Mouse (Mus musculus): ENCODE measurements around the gene Nrxn2. TPM values are rescaled to one million over a fixed set of nuclear protein-coding genes. Genes with fewer than 3 reads are reported as not detected.

Nrxn2 gene
- polyA plus RNA-seq, 1 experiment from 2014 or later = 66.5 TPM

DNA sequence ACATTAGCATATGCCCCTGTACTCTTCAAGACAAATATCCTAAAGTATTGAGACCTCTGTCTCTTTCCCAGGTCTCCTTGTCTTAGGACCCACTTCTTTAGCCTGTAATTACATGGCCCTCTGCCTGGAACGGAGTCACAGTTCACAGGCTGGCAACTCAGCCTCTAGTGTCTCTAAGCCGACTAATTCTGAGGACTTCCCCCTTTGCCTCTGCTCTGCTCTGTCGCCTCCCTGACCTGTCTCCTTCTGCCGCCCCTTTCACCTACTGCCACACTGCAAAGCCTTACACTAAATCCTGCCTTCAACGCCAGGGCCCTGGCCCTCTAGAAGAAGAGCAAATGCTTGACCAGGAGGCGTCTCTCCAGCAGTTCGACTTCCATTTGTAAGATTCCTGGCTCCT lies 125.0 kb downstream of the Nrxn2 start:
- ATAC-seq (ENCODE audit: low read depth) = no peak
- Histone ChIP-seq H3K9me3 (ENCODE audit: control insufficient read depth, low read length) (no peaks in the 10 kb centered on the region), H3K9ac (replicated peaks; ENCODE audit: low read depth, low read length) (no peak overlapping the region), H3K4me3 (ENCODE audit: low read depth, low read length) (no peak overlapping the region), H3K27me3 (ENCODE audit: control insufficient read depth, insufficient read depth, low read length) (no peaks in the 10 kb centered on the region), H3K36me3 (ENCODE audit: control insufficient read depth, insufficient read depth, low read length) (no peaks in the 10 kb centered on the region), H3K4me2 (ENCODE audit: low read depth, low read length) (no peak overlapping the region), H3K27ac (ENCODE audit: low read depth, low read length) (no peak overlapping the region), H3K4me1 (ENCODE audit: control insufficient read depth, insufficient read depth, low read length) (no peaks in the 10 kb centered on the region)
- 58% methylated on average over 7 of the region's 7 CpGs for WGBS

DNA sequence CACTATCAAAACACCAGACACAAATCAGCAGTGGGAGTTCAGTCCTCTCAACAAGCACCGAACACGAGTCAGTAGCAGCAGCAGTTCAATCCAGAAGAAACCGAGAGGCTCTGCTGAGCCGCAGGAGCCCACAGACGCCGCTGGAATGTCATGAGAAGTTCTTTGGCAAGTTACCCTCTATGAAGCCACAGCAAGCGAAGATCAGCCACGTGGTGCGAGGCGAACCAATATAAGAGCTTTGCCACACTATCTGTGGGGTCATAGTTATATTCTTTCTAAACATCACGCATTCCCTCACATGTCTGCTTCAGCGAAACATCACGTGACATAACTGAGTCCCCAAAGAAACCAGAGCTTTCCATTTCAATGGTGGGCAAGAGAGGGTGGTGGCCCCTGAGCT lies 126.2 kb downstream of the Nrxn2 start:
- Histone ChIP-seq H3K4me3 (ENCODE audit: low read depth, low read length) (no peak overlapping the region), H3K9ac (replicated peaks; ENCODE audit: low read depth, low read length) (no peak overlapping the region), H3K4me1 (ENCODE audit: control insufficient read depth, insufficient read depth, low read length) (no peaks in the 10 kb centered on the region), H3K4me2 (ENCODE audit: low read depth, low read length) (no peak overlapping the region), H3K9me3 (ENCODE audit: control insufficient read depth, low read length) (no peaks in the 10 kb centered on the region), H3K27ac (ENCODE audit: low read depth, low read length) (no peak overlapping the region), H3K36me3 (ENCODE audit: control insufficient read depth, insufficient read depth, low read length) (no peaks in the 10 kb centered on the region), H3K27me3 (ENCODE audit: control insufficient read depth, insufficient read depth, low read length) (no peaks in the 10 kb centered on the region)
- WGBS = 88% methylated on average over 13 of the region's 13 CpGs
- no peak for ATAC-seq (ENCODE audit: low read depth)

DNA sequence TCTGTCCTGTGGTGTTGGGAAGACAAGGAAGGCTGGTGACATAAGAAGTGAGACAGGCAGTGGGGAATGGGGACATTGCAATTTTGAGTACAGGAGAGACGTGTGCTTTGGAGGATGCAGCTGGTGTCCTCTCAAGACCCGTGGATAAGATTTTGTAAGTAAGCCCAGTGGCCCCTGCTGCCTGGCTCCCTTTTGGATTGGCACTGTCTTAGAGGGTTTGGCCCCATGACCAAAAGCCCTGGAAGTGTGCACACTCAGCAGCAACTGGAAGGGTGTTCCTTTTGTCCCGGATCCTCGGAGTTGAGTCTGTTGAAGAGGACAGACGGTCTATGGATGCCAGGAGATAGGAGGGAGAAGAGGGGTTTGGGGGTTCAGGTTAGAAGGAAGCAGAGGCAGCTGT lies 127.0 kb downstream of the Nrxn2 start:
- ATAC-seq (ENCODE audit: low read depth) = no peak
- Histone ChIP-seq H3K4me1 (ENCODE audit: control insufficient read depth, insufficient read depth, low read length) (no peaks in the 10 kb centered on the region), H3K9ac (replicated peaks; ENCODE audit: low read depth, low read length) (no peak overlapping the region), H3K4me2 (ENCODE audit: low read depth, low read length) (no peak overlapping the region), H3K36me3 (ENCODE audit: control insufficient read depth, insufficient read depth, low read length) (no peaks in the 10 kb centered on the region), H3K4me3 (ENCODE audit: low read depth, low read length) (no peak overlapping the region), H3K27me3 (ENCODE audit: control insufficient read depth, insufficient read depth, low read length) (no peaks in the 10 kb centered on the region), H3K9me3 (ENCODE audit: control insufficient read depth, low read length) (no peaks in the 10 kb centered on the region), H3K27ac (ENCODE audit: low read depth, low read length) (no peak overlapping the region)
- 94% methylated on average over 5 of the region's 5 CpGs for WGBS

DNA sequence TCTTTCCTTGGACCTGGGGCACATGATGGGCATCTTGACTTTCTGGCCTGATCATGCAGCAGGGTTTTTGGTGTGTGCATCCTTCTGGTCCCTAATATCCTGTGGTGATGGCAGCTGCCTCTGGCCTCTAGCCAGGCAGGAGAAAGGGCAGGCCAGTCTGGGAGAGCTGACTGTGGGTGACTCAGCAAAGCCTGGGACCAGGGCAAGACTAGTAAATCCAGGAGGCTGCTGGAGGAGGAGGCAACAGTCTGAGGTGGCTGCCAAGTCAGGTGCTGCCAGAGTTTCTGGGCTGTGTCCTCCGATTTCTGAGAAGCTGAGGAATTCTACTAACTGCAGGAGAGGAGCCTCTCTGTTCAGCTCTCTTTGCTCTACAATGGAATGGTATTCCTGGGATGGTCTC lies 127.6 kb downstream of the Nrxn2 start:
- H3K27ac ChIP-seq (ENCODE audit: low read depth, low read length) = no peak overlapping the region
- H3K27me3 ChIP-seq (ENCODE audit: control insufficient read depth, insufficient read depth, low read length) = no peaks in the 10 kb centered on the region
- H3K4me3 ChIP-seq (ENCODE audit: low read depth, low read length) = no peak overlapping the region
- H3K4me1 ChIP-seq (ENCODE audit: control insufficient read depth, insufficient read depth, low read length) = no peaks in the 10 kb centered on the region
- H3K9ac ChIP-seq (replicated peaks; ENCODE audit: low read depth, low read length) = no peak overlapping the region
- no peak for ATAC-seq (ENCODE audit: low read depth)
- H3K36me3 ChIP-seq (ENCODE audit: control insufficient read depth, insufficient read depth, low read length) = no peaks in the 10 kb centered on the region
- H3K9me3 ChIP-seq (ENCODE audit: control insufficient read depth, low read length) = no peaks in the 10 kb centered on the region
- H3K4me2 ChIP-seq (ENCODE audit: low read depth, low read length) = no peak overlapping the region
- 74% methylated on average over 1 of the region's 1 CpGs for WGBS

DNA sequence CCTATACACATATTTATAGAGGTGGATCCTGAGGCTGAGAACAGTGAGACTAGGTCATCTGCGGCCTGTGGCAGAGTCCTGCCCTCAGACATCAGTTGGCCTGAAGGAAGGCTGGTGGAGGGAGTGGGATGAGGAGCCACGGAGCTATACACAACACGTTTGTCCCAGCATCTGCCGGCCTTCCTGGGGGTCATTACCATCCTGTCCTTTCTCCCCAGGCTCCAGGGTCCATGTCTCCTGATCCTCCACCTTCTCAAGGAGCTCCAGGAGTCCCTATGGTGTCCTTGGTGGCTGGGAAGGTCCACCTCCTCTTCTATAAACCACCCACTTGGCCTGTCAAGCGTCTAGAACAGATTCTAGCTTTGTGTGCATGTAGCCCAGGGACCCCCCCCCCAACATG lies 129.3 kb downstream of the Nrxn2 start:
- H3K9me3 ChIP-seq (ENCODE audit: control insufficient read depth, low read length) = no peaks in the 10 kb centered on the region
- H3K4me3 ChIP-seq (ENCODE audit: low read depth, low read length) = no peak overlapping the region
- no peak overlapping the region for H3K27ac ChIP-seq (ENCODE audit: low read depth, low read length)
- 82% methylated on average over 5 of the region's 5 CpGs for WGBS
- no peaks in the 10 kb centered on the region for H3K27me3 ChIP-seq (ENCODE audit: control insufficient read depth, insufficient read depth, low read length)
- H3K4me2 ChIP-seq (ENCODE audit: low read depth, low read length) = no peak overlapping the region
- no peak for ATAC-seq (ENCODE audit: low read depth)
- H3K4me1 ChIP-seq (ENCODE audit: control insufficient read depth, insufficient read depth, low read length) = no peaks in the 10 kb centered on the region
- H3K9ac ChIP-seq (replicated peaks; ENCODE audit: low read depth, low read length) = no peak overlapping the region
- no peaks in the 10 kb centered on the region for H3K36me3 ChIP-seq (ENCODE audit: control insufficient read depth, insufficient read depth, low read length)

DNA sequence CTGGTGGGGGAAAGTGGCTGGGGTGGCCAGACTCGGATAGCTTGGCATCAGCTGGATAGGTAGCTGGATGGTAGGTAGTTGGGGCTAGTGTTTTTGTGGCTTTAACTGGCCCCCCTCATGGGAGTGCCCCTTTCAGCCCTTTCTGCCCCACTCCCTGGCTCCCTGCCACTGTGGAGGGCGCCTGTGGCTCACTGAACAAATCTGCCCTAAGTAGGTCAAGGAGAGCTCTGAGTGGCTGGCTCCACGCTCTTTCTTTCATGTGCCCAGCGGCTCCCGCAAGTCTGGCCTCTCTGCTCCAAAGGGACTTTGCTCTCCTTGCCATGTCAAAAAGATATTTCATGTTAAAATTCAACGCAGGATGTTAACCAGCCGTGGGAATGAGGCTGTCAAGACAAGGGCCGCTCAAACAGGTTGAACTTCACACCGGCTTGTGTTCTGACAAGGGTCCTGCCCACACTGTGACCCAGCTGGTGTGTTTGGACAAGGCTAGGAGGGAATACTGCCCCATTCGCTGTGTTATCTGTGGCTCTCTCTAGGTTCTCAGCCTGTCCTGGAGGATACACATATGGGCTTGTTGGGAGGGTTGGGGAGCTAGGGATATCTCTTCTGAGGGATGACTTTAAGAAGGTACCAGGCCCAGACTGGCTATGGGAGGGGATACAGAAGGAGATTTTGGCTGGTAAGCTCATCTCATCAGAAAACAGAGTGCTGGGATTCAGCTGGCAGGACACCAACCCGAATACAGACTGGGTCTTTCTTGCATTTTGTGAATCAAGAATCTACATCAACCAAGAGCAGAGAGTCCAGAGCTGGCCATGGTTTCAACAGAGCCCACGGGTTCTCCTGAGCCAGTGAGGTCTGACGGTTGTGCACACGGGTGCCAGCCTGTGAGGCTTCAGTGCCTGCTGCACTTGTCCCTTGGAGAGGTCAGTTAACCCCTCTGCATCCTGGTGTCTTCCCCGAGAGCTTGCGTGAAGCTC lies 130.2 kb downstream of the Nrxn2 start:
- H3K36me3 ChIP-seq (ENCODE audit: control insufficient read depth, insufficient read depth, low read length) = no peaks in the 10 kb centered on the region
- H3K27ac ChIP-seq (ENCODE audit: low read depth, low read length) = no peak overlapping the region

DNA sequence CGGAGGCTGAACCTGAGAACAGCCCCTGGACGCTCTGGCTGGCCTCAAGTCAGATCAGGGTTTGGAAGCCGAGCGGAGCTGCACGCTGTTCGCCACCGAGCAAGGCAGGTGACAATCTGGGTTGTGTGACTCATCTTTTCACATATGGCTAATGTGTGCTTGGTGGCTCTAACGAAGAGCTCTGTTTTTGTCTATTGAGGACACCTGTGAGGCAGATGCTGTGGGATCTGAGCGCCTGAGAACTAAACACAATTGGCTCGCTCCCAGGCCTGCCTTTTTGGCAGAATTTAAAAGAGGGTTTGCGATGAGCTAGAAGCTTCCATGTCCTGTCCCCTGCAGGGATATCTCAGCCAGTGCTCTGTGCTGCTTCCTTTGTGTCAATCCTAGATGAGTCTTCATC lies 131.0 kb downstream of the Nrxn2 start:
- no peak overlapping the region for H3K27ac ChIP-seq (ENCODE audit: low read depth, low read length)

More for the DNA sequence above, 130.2 kb downstream of the Nrxn2 start:
- Histone ChIP-seq H3K4me2 (ENCODE audit: low read depth, low read length) (no peak overlapping the region), H3K4me3 (ENCODE audit: low read depth, low read length) (no peak overlapping the region), H3K9me3 (ENCODE audit: control insufficient read depth, low read length) (no peaks in the 10 kb centered on the region), H3K9ac (replicated peaks; ENCODE audit: low read depth, low read length) (no peak overlapping the region), H3K4me1 (ENCODE audit: control insufficient read depth, insufficient read depth, low read length) (no peaks in the 10 kb centered on the region), H3K27me3 (ENCODE audit: control insufficient read depth, insufficient read depth, low read length) (no peaks in the 10 kb centered on the region)
- no peak for ATAC-seq (ENCODE audit: low read depth)
- 78% methylated on average over 16 of the region's 16 CpGs for WGBS

DNA sequence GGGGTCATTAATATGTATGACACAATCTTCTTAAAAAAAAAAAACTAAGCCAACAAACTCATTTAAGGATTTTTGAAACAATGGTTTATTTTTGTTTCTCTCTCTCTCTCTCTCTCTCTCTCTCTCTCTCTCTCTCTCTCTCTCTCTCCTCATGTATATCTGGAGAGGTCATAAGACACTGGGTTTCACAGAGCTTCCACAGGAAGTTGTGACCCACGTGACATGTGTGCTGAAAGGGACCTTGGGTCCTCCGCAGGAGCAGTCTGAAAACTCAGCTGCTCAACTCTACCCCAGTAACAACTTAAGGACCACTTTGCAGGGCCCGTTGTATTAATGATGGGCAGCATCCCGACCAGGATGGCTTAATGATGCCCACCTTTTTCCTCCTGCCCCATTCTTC lies 132.7 kb downstream of the Nrxn2 start:
- Histone ChIP-seq H3K9me3 (ENCODE audit: control insufficient read depth, low read length) (no peaks in the 10 kb centered on the region), H3K4me1 (ENCODE audit: control insufficient read depth, insufficient read depth, low read length) (no peaks in the 10 kb centered on the region), H3K27ac (ENCODE audit: low read depth, low read length) (no peak overlapping the region), H3K4me2 (ENCODE audit: low read depth, low read length) (no peak overlapping the region), H3K4me3 (ENCODE audit: low read depth, low read length) (no peak overlapping the region), H3K9ac (replicated peaks; ENCODE audit: low read depth, low read length) (no peak overlapping the region), H3K27me3 (ENCODE audit: control insufficient read depth, insufficient read depth, low read length) (no peaks in the 10 kb centered on the region), H3K36me3 (ENCODE audit: control insufficient read depth, insufficient read depth, low read length) (no peaks in the 10 kb centered on the region)
- WGBS = 69% methylated on average over 4 of the region's 4 CpGs
- no peak for ATAC-seq (ENCODE audit: low read depth)

More for the DNA sequence above, 131.0 kb downstream of the Nrxn2 start:
- Histone ChIP-seq H3K4me1 (ENCODE audit: control insufficient read depth, insufficient read depth, low read length) (no peaks in the 10 kb centered on the region), H3K4me3 (ENCODE audit: low read depth, low read length) (no peak overlapping the region), H3K27me3 (ENCODE audit: control insufficient read depth, insufficient read depth, low read length) (no peaks in the 10 kb centered on the region), H3K9me3 (ENCODE audit: control insufficient read depth, low read length) (no peaks in the 10 kb centered on the region), H3K9ac (replicated peaks; ENCODE audit: low read depth, low read length) (no peak overlapping the region), H3K36me3 (ENCODE audit: control insufficient read depth, insufficient read depth, low read length) (no peaks in the 10 kb centered on the region), H3K4me2 (ENCODE audit: low read depth, low read length) (no peak overlapping the region)
- ATAC-seq (ENCODE audit: low read depth) = no peak
- WGBS = 75% methylated on average over 11 of the region's 11 CpGs

DNA sequence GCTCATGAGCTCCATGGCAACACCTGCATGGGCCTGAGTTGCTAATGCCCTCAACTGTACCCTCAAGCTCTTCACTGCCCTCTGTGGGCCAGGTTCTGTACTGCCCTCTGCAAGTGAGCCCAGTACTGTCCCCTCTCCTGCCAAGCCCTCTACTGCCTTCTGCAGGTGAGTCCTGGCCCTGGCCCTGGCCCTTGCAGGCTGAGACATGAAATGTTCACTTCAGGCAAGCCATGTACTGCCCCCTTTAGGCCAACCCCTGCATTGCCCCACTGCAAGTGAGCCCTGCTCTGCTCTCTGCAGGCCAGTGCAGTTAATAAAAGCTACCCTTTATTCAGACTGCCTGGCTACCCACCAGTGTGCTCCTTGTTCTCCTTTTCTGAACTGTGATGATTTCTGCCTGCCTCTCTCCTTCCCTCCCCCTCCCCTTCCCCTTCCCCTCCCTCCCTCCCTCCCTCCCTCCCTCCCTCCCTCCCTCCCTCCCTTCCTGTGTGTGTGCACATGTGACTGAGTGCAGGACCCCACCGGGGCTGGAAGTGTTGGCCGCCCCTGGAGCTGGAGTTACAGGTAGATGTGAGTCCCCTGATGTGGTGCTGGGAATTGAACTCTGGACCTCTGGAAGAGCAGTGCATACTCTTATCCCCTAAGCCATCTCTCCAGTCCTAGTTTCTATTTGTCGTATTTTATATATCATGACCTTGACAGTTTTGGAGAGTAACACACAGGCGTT lies 133.9 kb downstream of the Nrxn2 start:
- no peak overlapping the region for H3K9ac ChIP-seq (replicated peaks; ENCODE audit: low read depth, low read length)
- H3K4me2 ChIP-seq (ENCODE audit: low read depth, low read length) = no peak overlapping the region
- 94% methylated on average over 4 of the region's 4 CpGs for WGBS
- H3K27ac ChIP-seq (ENCODE audit: low read depth, low read length) = no peak overlapping the region
- no peaks in the 10 kb centered on the region for H3K9me3 ChIP-seq (ENCODE audit: control insufficient read depth, low read length)
- no peaks in the 10 kb centered on the region for H3K27me3 ChIP-seq (ENCODE audit: control insufficient read depth, insufficient read depth, low read length)
- H3K4me1 ChIP-seq (ENCODE audit: control insufficient read depth, insufficient read depth, low read length) = no peaks in the 10 kb centered on the region
- no peak overlapping the region for H3K4me3 ChIP-seq (ENCODE audit: low read depth, low read length)
- ATAC-seq (ENCODE audit: low read depth) = no peak
- no peaks in the 10 kb centered on the region for H3K36me3 ChIP-seq (ENCODE audit: control insufficient read depth, insufficient read depth, low read length)
